Mouse (Mus musculus) MN1 (cell line): Measurements from ENCODE around the gene Olfr120.
"Not testable (repeated sequence)": the region's sequence is repeated elsewhere in the genome, so short reads cannot be mapped to it uniquely, and the experiment has no call there.

ENCODE experiments used
- DNase-seq: peaks from one replicate; pipeline ENCODE4 v3.0.0-alpha.2; 2016; ENCODE audit warnings: low spot score

Olfr120 gene

DNA sequence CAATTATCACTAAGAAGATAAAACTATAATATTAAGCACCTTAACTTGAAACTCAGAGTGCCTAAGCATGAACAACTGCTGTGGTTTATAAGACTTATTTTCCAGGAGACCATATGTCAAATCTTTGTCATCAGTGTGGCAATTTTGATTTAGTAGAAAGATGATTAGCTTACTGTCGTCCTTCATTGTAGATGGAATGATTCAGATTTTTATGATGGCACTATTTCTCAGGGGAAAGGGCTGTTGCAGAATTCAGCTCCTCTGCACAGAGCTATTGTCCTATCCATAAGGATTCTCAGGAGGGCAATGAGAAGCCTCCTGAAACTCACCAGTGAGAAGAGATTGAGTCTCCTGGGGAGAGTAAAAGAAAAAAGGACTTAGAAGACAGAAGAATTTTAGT lies at the start of gene Olfr120:
Olfr120 (plus strand) TSS at position 301 of the 400 bp plus-strand sequence.
- no peak for DNase-seq

DNA sequence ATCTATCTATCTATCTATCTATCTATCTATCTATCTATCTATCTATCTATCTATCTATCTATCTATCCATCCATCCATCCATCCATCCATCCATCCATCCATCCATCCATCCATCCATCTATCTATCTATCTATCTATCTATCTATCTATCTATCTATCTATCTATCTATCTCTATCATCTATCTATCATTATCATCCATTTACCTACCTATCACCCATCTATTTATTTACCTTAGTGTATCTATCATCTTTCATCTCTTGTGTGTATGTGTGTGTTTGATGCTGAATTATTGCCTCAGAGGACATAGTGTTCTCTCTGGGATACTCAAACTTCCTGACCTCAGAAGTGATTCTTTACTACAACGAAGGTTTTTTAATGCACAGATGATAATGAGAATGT lies 25.3 kb upstream of the Olfr120 start, which contains the start of gene Olfr119:
Olfr119 (plus strand) TSS at position 301 of the 400 bp plus-strand sequence.
- DNase-seq: not testable (repeated sequence)

DNA sequence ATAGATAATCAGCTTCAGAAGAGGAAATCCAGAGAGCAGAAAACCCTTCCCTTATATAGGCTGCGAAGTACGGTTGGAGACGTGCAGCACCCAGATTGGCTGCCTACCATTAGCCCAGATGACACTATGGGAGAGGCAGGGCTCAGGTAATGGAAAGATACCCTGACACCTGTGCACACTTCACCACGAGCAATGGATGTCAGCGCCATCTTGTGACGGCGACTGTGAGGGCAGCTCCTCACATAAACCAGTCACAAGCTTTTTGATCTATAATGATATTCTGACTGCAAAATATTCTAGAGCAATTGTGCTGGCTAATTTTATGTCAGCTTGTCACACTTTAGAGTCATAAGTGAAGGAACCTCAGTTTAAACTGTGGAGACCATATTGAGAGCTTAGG lies 16.5 kb downstream of the Olfr120 start:
- DNase-seq: no peak

DNA sequence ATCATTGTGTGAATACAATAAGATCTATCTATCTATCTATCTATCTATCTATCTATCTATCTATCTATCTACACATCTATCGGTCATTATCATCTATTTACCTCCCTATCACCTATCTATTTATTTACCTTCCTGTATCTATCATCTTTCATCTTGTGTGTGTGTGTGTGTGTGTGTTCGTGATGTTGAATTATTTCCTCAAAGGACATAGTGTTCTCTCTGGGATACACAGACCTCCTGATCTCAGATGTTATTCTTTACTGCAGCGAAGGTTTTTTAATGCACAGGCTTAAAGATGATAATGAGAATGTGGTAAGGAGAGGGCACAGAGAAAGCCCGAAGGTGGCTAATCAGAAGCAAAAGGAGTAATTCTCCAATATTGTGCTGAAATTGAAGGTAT lies 46.7 kb downstream of the Olfr120 start, which contains the start of gene Olfr122:
Olfr122 (plus strand) TSS at position 301 of the 400 bp plus-strand sequence.
- DNase-seq: no peak
